Mouse (Mus musculus) colon, adult 2 months (tissue): ENCODE results near the gene Zfp991. TPM values are rescaled to one million over a fixed set of nuclear protein-coding genes. Genes with fewer than 3 reads are reported as not detected.

Source experiments
- polyA plus RNA-seq: library from polyadenylated mRNA; depleted of rRNA; stranded (reverse); fragments of >200 nt; gene quantifications from 2 replicates; pipeline ENCODE4 v1.2.3, GENCODE M21; 2012; rRNA removed

Gene Zfp991
- 0.06 TPM in 1 of 2 replicates, not detected in the other for polyA plus RNA-seq

DNA sequence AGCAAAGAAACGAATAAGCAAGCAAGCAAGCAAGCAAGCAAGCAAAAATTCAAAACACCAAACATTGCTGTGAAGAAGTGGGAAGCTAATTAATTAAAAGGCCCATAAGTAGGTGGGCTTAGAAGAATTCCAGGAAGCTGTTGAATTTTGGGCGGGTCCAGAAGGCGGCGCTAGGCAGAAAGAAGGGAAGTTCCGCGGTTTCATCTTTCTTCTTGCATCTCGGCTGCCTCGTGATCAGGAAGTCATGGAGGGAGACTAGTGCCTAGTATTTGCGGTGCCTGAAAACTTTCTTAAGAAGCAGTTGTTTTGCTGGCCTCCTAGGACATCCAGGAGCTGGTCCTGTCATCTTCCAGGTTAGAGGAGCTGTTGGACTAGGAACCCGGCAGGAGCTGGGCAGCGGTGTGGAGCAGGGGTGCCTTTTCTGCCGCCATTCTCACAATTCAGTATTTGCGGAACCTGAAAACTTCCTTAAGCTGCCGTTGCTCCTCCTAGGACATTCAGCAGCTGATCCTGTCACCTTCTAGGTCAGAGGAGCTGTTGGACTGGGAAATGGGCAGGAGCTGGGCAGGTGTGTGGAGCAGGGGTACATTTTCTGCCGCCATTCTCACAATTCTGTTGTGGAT lies at the start of gene Zfp991:
TSS of gene Zfp991 (plus strand) at position 202 of the 623 bp plus-strand sequence.

Other genes with a start within 250 kb of the Zfp991 start
- gene Gm21411, start 222.4 kb upstream of the Zfp991 start, polyA plus RNA-seq: not detected in 2 replicates
- gene Zfp989, start 160.1 kb upstream of the Zfp991 start, polyA plus RNA-seq: not detected in 2 replicates
- gene Rex2, start 110.2 kb upstream of the Zfp991 start, polyA plus RNA-seq: not detected in 2 replicates
- gene Zfp988, start 173.6 kb downstream of the Zfp991 start, polyA plus RNA-seq: not detected in 2 replicates
- not detected in 2 replicates for gene Zfp978, start 229.3 kb downstream of the Zfp991 start, polyA plus RNA-seq